Mouse (Mus musculus) C2C12 (cell line): ENCODE data around the gene Tmem159.

Experiments used
- CEBPB ChIP-seq: IDR thresholded peaks from one replicate; pipeline ENCODE4 v1.6.1; 2011; ENCODE audit warnings: low read depth, mild to moderate bottlenecking, control low read depth, moderate library complexity
- CTCF ChIP-seq: IDR thresholded peaks from one replicate; pipeline ENCODE4 v1.5.1; 2011; ENCODE audit not compliant: control insufficient read depth, insufficient read depth, insufficient read length
- MAX ChIP-seq: IDR thresholded peaks from one replicate; pipeline ENCODE4 v1.6.1; 2011; ENCODE audit warnings: mild to moderate bottlenecking, control low read depth
- MYOD1 ChIP-seq: IDR thresholded peaks from one replicate; pipeline ENCODE4 v1.6.1; 2011; ENCODE audit warnings: low read depth; ENCODE audit not compliant: control insufficient read depth, insufficient read length
- MYOG ChIP-seq: IDR thresholded peaks from one replicate; pipeline ENCODE4 v1.6.1; 2011; ENCODE audit not compliant: control insufficient read depth, insufficient read length; ENCODE audit errors: extremely low read depth
- USF1 ChIP-seq: IDR thresholded peaks from one replicate; pipeline ENCODE4 v1.6.1; 2011; ENCODE audit warnings: low read depth, mild to moderate bottlenecking, control low read depth, moderate library complexity

- TF ChIP-seq MYOD1 (no peak), CTCF (no peak), USF1 (no peak), MAX (no peak), MYOG (no peak), CEBPB (no peak)
These were observed 56.0 kb downstream of the Tmem159 start for GRCm38 (mm10) chr7:120158121-120158613.
